Mouse (Mus musculus) MEL (cell line): Measurements from ENCODE around the gene Foxo6. TPM values are rescaled to one million over a fixed set of nuclear protein-coding genes. Genes with fewer than 3 reads are reported as not detected.

ENCODE experiments used
- DNase-seq: peaks from one replicate; pipeline ENCODE4 v3.0.0; 2011; ENCODE audit warnings: low read depth, low spot score
- H3K27ac ChIP-seq: 2 replicates; pipeline ENCODE4 v1.5.1; 2012; ENCODE audit warnings: low read depth, mild to moderate bottlenecking, control low read depth, low read length, moderate library complexity; ENCODE audit not compliant: control insufficient read depth
- H3K27me3 ChIP-seq, 2 experiments: fragments of 150-350 bp in 1 of 2; sonication (generic) in 1 of 2; 2 replicates each; pipeline ENCODE4 v1.6.1; 2012; ENCODE audit warnings: low read length in 2 of 2, mild to moderate bottlenecking in 2 of 2, improper control_type of control experiment in 1 of 2, moderate library complexity in 1 of 2; ENCODE audit not compliant: insufficient read depth in 2 of 2, control insufficient read depth in 1 of 2
- H3K36me3 ChIP-seq, 2 experiments: 2 replicates each; pipeline ENCODE4 v1.6.1; 2012 to 2014; ENCODE audit warnings: low read length in 2 of 2, improper control_type of control experiment in 1 of 2, inconsistent platforms in 1 of 2, mild to moderate bottlenecking in 1 of 2; ENCODE audit not compliant: insufficient read depth in 2 of 2, control insufficient read depth in 1 of 2
- H3K4me1 ChIP-seq, 2 experiments: fragments of 150-350 bp in 1 of 2; sonication (generic) in 1 of 2; 2 replicates each; pipeline ENCODE4 v1.6.1; 2012; ENCODE audit warnings: low read length in 2 of 2, improper control_type of control experiment in 1 of 2, mild to moderate bottlenecking in 1 of 2; ENCODE audit not compliant: insufficient read depth in 2 of 2, control insufficient read depth in 1 of 2
- H3K4me3 ChIP-seq, 2 experiments: fragments of 150-350 bp in 1 of 2; sonication (generic) in 1 of 2; 2 replicates each; pipeline ENCODE4 v1.5.1; 2012; ENCODE audit warnings: low read depth in 2 of 2, low read length in 2 of 2, mild to moderate bottlenecking in 2 of 2, moderate library complexity in 2 of 2, control low read depth in 1 of 2, improper control_type of control experiment in 1 of 2; ENCODE audit not compliant: control insufficient read depth in 1 of 2, insufficient read depth in 1 of 2
- H3K79me2 ChIP-seq: 2 replicates; pipeline ENCODE4 v1.6.1; 2012; ENCODE audit warnings: mild to moderate bottlenecking, low read length, moderate library complexity; ENCODE audit not compliant: control insufficient read depth, poor library complexity, insufficient read depth
- H3K9ac ChIP-seq: 2 replicates; pipeline ENCODE4 v1.6.1; 2012; ENCODE audit warnings: low read depth, mild to moderate bottlenecking, control low read depth, low read length, moderate library complexity; ENCODE audit not compliant: control insufficient read depth, poor library complexity, severe bottlenecking
- H3K9me3 ChIP-seq: fragments of 150-350 bp; sonication (generic); replicated peaks from 2 replicates; pipeline ENCODE4 v1.6.1; 2012; ENCODE audit warnings: mild to moderate bottlenecking, low read length, improper control_type of control experiment, moderate library complexity; ENCODE audit not compliant: insufficient read depth
- CTCF ChIP-seq, 3 experiments: IDR thresholded peaks in 2 of 3; conservative IDR thresholded peaks in 1 of 3; 2 replicates each; pipeline ENCODE4 v1.5.1; 2011 to 2012; ENCODE audit warnings: low read length in 3 of 3, low read depth in 2 of 3, mild to moderate bottlenecking in 2 of 3, improper control_type of control experiment in 1 of 3, inconsistent platforms in 1 of 3, mixed read lengths in 1 of 3, moderate library complexity in 1 of 3; ENCODE audit not compliant: control insufficient read depth in 1 of 3, insufficient read depth in 1 of 3, poor library complexity in 1 of 3, severe bottlenecking in 1 of 3
- E2F4 ChIP-seq: IDR thresholded peaks from 2 replicates; pipeline ENCODE4 v1.6.1; 2011; ENCODE audit warnings: low read depth, low read length, improper control_type of control experiment, borderline replicate concordance
- ELF1 ChIP-seq: IDR thresholded peaks from 2 replicates; pipeline ENCODE4 v1.6.1; 2014; ENCODE audit warnings: low read depth, mild to moderate bottlenecking, inconsistent platforms, low read length, improper control_type of control experiment, moderate library complexity
- GABPA ChIP-seq: IDR thresholded peaks from 2 replicates; pipeline ENCODE4 v1.6.1; 2012; ENCODE audit warnings: low read depth, mild to moderate bottlenecking, inconsistent platforms, low read length, improper control_type of control experiment, moderate library complexity
- GATA1 ChIP-seq: IDR thresholded peaks from 2 replicates; pipeline ENCODE4 v1.6.1; 2011; ENCODE audit warnings: low read depth, low read length, improper control_type of control experiment
- HCFC1 ChIP-seq: IDR thresholded peaks from 2 replicates; pipeline ENCODE4 v1.6.1; 2012; ENCODE audit warnings: low read depth, mild to moderate bottlenecking, inconsistent platforms, low read length, improper control_type of control experiment, moderate library complexity
- MAX ChIP-seq: IDR thresholded peaks from 2 replicates; pipeline ENCODE4 v1.6.1; 2011; ENCODE audit warnings: low read length, improper control_type of control experiment
- MXI1 ChIP-seq: IDR thresholded peaks from 2 replicates; pipeline ENCODE4 v1.6.1; 2011; ENCODE audit warnings: mild to moderate bottlenecking, low read depth, low read length, improper control_type of control experiment
- MYC ChIP-seq: IDR thresholded peaks from 2 replicates; pipeline ENCODE4 v1.6.1; 2011; ENCODE audit warnings: low read depth, mild to moderate bottlenecking, low read length, improper control_type of control experiment, moderate library complexity
- POLR2AphosphoS2 ChIP-seq: IDR thresholded peaks from 2 replicates; pipeline ENCODE4 v1.6.1; 2011; ENCODE audit warnings: low read length, improper control_type of control experiment
- POLR2AphosphoS5 ChIP-seq: IDR thresholded peaks from 2 replicates; pipeline ENCODE4 v1.6.1; 2012; ENCODE audit warnings: low read depth, borderline replicate concordance, mild to moderate bottlenecking, inconsistent platforms, low read length, moderate library complexity, mixed read lengths
- SMC3 ChIP-seq: IDR thresholded peaks from 2 replicates; pipeline ENCODE4 v1.6.1; 2011; ENCODE audit warnings: low read depth, low read length, improper control_type of control experiment
- TCF12 ChIP-seq: IDR thresholded peaks from 2 replicates; pipeline ENCODE4 v1.6.1; 2014; ENCODE audit warnings: low read depth, mild to moderate bottlenecking, inconsistent platforms, low read length, improper control_type of control experiment, moderate library complexity
- USF1 ChIP-seq: IDR thresholded peaks from 2 replicates; pipeline ENCODE4 v1.6.1; 2014; ENCODE audit warnings: low read depth, mild to moderate bottlenecking, inconsistent platforms, low read length, improper control_type of control experiment, moderate library complexity
- USF2 ChIP-seq, 2 experiments: IDR thresholded peaks; 2 replicates each; pipeline ENCODE4 v1.6.1; 2011 to 2012; ENCODE audit warnings: improper control_type of control experiment in 2 of 2, low read length in 2 of 2, borderline replicate concordance in 1 of 2, inconsistent platforms in 1 of 2, low read depth in 1 of 2, mild to moderate bottlenecking in 1 of 2; ENCODE audit not compliant: insufficient read depth in 1 of 2
- ZKSCAN1 ChIP-seq: IDR thresholded peaks from 2 replicates; pipeline ENCODE4 v1.6.1; 2012; ENCODE audit warnings: low read depth, mild to moderate bottlenecking, inconsistent platforms, low read length, improper control_type of control experiment, moderate library complexity
- ZMIZ1 ChIP-seq: IDR thresholded peaks from 2 replicates; pipeline ENCODE4 v1.6.1; 2012; ENCODE audit warnings: low read depth, mild to moderate bottlenecking, inconsistent platforms, low read length, improper control_type of control experiment, moderate library complexity
- polyA plus RNA-seq, 2 experiments: library from polyadenylated mRNA; stranded (reverse) in 1 of 2; unstranded in 1 of 2; fragments of >175 nt in 1 of 2; fragments of >200 nt in 1 of 2; gene quantifications; 2 replicates each; pipeline versions ENCODE4 v1.2.1 to v1.2.4; 2012; ENCODE audit warnings: low replicate concordance in 2 of 2, low read depth in 1 of 2; ENCODE audit not compliant: insufficient read length in 2 of 2, insufficient read depth in 1 of 2, missing spikeins in 1 of 2
- total RNA-seq: library from RNA; depleted of rRNA; stranded (reverse); fragments of 300-350 nt; gene quantifications from 2 replicates; pipeline ENCODE4 v1.2.3, GENCODE M21; 2012

The Foxo6 gene
- total and polyA plus RNA-seq, 3 experiments = 0.31 to 3.4 TPM; not detected in 1

DNA sequence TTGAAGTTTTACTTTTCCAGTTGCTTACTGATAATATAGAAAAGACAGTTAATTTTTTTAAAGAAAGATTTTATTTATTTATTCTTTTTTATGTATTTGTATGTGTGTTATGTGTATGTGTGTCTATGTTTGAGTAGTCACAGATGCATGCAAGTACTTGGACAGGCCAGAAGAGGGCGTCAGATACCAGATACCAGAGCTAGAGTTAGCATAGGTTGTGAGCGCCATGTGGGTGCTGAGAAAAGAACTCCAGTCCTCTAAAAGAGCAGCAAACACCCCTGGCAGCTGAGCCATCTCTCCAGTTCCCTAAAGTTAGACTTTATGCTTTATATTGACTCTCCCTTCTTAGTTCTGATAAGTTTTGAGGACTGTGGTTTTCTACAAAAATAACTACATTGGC, 30.4 kb upstream of the Foxo6 start:
- Histone ChIP-seq H3K27me3 (no peaks in the 10 kb centered on the region; a peak in 1 of 4 replicates), H3K27ac (no peak overlapping the region), H3K9me3 (no peaks in the 10 kb centered on the region), H3K9ac (no peak overlapping the region), H3K36me3 (no peaks in the 10 kb centered on the region), H3K4me3 (no peak overlapping the region), H3K4me1 (peaks cover 0 to 12% of the 10 kb centered on the region in 2 experiments; a peak in 3 of 4 replicates), H3K79me2 (no peaks in the 10 kb centered on the region)
- peak in 2 of 3 experiments; percentile 4 to 5; a peak in 1 of 6 replicates for TF ChIP-seq CTCF (IDR thresholded peaks at IDR 0.05 in 2 of 3, conservative IDR thresholded peaks at IDR 0.05 in 1 of 3; ENCODE audit: control insufficient read depth in 1 of 3, insufficient read depth in 1 of 3, low read depth in 2 of 3, low read length in 3 of 3, poor library complexity in 1 of 3, severe bottlenecking in 1 of 3)
- TF ChIP-seq ZKSCAN1 = no peak
- DNase-seq = peak; percentile 10

DNA sequence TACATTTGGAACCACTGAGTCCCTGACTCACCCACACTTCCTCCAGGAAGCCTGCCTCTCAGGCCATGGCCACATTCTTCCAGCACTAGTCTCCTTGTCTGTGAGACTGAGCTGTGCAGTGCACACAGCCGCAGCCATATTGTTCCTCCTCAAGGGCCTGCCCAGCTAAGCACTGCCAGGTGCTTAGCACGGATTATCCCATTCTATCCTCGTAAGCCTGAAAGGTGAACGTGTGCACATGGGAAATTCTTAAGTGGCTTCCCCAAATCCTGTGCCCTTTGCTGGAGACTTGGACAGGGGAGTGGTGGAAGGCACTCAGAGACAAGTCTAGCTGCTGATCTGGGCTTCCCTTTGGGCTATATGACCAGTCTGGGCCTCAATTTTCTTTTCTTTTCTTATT, 29.6 kb upstream of the Foxo6 start:
- H3K9me3 ChIP-seq = no peaks in the 10 kb centered on the region
- H3K4me3 ChIP-seq = no peak overlapping the region
- no peak overlapping the region for H3K27ac ChIP-seq
- TF ChIP-seq GABPA (no peak), CTCF (IDR thresholded peaks at IDR 0.05 in 2 of 3, conservative IDR thresholded peaks at IDR 0.05 in 1 of 3; ENCODE audit: control insufficient read depth in 1 of 3, insufficient read depth in 1 of 3, low read depth in 2 of 3, low read length in 3 of 3, poor library complexity in 1 of 3, severe bottlenecking in 1 of 3) (no peak), USF1 (no peak), MYC (no peak), E2F4 (no peak), SMC3 (no peak), USF2 (IDR thresholded peaks at IDR 0.05; ENCODE audit: borderline replicate concordance in 1 of 2, insufficient read depth in 1 of 2, low read depth in 1 of 2, low read length in 2 of 2) (no peak)
- no peaks in the 10 kb centered on the region for H3K79me2 ChIP-seq
- DNase-seq = no peak
- peaks cover 0 to 12% of the 10 kb centered on the region in 2 experiments; a peak in 3 of 4 replicates for H3K4me1 ChIP-seq
- H3K27me3 ChIP-seq = no peaks in the 10 kb centered on the region; a peak in 1 of 4 replicates
- H3K9ac ChIP-seq = no peak overlapping the region
- no peaks in the 10 kb centered on the region for H3K36me3 ChIP-seq

DNA sequence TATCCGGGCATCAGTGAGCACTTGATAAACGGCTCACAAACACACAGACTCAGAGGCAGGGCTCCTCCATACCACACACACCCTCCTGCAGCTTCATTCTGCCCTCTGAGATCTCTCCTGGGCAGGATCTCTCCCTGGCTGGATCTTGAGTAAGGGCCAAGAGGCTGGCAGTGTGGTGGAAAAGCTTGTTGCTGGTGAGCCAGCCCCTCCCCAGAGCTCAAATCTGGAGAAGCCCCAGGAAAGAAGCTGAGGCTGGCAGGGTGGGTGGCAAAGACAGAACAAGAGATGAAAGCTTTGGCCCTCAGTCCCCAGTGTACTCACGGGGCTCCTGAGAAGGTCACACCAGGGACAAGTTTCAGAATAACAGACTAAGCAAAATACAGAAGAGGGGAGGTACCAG, 27.4 kb upstream of the Foxo6 start:
- Histone ChIP-seq H3K27ac (no peak overlapping the region), H3K4me1 (peaks cover 0 to 12% of the 10 kb centered on the region in 2 experiments; a peak in 3 of 4 replicates), H3K27me3 (no peaks in the 10 kb centered on the region; a peak in 1 of 4 replicates), H3K9ac (no peak overlapping the region), H3K79me2 (no peaks in the 10 kb centered on the region), H3K9me3 (no peaks in the 10 kb centered on the region), H3K4me3 (no peak overlapping the region), H3K36me3 (no peaks in the 10 kb centered on the region)
- DNase-seq = no peak
- no peak for TF ChIP-seq USF1
- TF ChIP-seq MAX = no peak
- TF ChIP-seq HCFC1 = no peak
- TF ChIP-seq TCF12 = no peak
- TF ChIP-seq ZMIZ1 = no peak
- no peak for TF ChIP-seq POLR2AphosphoS5
- TF ChIP-seq GATA1 = no peak
- TF ChIP-seq ELF1 = no peak
- no peak for TF ChIP-seq CTCF (IDR thresholded peaks at IDR 0.05 in 2 of 3, conservative IDR thresholded peaks at IDR 0.05 in 1 of 3; ENCODE audit: control insufficient read depth in 1 of 3, insufficient read depth in 1 of 3, low read depth in 2 of 3, low read length in 3 of 3, poor library complexity in 1 of 3, severe bottlenecking in 1 of 3)
- TF ChIP-seq POLR2AphosphoS2 = no peak
- no peak for TF ChIP-seq MXI1
